Mouse (Mus musculus) c-Kit-negative CD71-positive TER-119-positive erythroid progenitor cells, embryonic 14.5 days (primary cell): ENCODE data around the gene Fam89b.

Experiments
- DNase-seq: peaks from one replicate; pipeline ENCODE4 v3.0.0-alpha.2; 2013; ENCODE audit warnings: low read depth, low spot score

Gene Fam89b

DNA sequence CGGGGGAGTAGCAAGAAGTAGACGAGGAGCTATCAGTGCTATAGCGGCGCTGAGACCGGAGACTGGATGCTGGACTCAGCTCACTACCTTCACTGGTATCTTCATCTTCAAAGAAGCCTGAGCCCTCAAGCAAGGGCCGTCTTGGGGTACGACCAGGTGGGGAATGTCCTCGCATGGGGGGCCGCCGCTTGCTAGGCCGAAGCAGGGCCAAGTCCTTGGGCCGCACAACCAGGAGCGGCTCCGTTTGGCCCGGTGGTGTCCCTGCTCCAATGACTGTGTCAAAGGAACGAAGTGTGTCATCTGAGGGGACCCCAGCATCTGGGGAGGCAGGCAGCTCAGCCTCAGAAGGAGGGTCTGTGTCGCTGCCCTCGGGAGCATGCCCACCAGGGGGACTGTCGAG is 44.0 kb downstream of the Fam89b start:
- DNase-seq, result no peak

DNA sequence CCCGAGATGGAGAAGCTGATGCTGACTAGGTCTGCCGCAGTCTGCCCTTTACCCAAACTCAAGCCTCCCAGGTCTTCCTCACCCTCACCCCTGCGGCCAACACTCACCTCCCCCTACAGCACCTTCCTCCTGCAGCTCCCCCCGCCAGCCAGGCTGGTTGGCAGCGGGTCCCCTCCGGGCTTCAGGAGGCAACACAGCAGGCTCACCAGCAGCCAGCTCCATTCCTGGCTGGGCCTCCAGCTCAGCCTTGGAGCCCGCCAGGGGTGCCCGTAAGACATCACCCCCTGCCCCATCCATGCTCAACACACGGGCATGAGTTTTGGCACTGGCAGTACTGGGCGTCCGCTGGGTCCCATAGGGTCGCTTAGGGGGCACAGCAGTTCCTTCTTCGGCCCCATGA is 44.5 kb downstream of the Fam89b start:
- DNase-seq, result no peak

DNA sequence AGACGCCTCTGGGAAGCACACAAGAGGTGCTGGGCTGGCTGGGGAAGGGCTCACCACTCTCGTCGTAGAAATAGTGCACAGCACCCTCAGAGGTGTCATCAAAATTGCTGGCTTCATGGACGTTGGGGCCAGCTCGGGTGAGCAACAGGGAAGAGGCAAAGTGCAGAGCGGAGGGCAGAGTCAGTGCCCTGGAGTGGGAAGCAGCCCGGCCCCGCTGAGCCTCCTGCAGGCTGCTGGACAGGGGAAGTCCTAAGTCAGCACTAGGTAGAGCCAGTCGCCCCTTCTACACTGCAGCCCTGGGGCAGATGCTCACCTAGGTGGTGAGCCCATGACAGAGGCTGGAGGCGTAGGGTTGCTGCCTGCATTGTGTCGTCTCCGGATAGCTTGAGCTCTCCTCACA is 45.2 kb downstream of the Fam89b start:
- no peak for DNase-seq

DNA sequence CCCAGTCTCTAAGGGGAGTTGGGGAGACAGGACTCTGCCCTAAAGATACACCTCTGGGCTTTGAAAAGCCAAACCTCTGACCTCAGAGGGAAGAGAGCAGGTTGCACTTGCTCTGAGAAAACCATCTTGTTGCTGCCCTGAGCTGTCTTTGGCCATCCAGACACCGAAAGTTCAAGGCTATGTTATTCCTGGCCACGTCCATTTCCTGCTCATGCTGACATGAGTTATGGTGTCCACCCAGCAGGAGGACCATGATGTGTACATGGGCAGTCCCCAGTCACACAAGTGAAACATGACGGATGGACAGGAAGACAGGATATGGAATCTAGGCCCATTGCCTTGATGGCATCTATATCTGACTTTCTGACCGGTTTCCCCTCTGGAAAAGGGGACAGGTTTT is 49.0 kb downstream of the Fam89b start:
- no peak for DNase-seq
